Mouse (Mus musculus): ENCODE results near the gene Bpifb9a. TPM values are rescaled to one million over a fixed set of nuclear protein-coding genes. Genes with fewer than 3 reads are reported as not detected.

The Bpifb9a gene
- total RNA-seq, 1 experiment = not detected

Other genes starting within 250 kb of the Bpifb9a start
- gene Bpifa2, start 249.6 kb upstream of the Bpifb9a start, total RNA-seq (2012; rRNA removed) = not detected in 2 replicates
- gene Bpifa3, start 127.5 kb upstream of the Bpifb9a start, total RNA-seq (2012; rRNA removed) = not detected in 2 replicates
- gene Bpifa1, start 115.0 kb upstream of the Bpifb9a start, total RNA-seq (2012; rRNA removed) = not detected in 2 replicates
- not detected in 2 replicates for gene Bpifa5, start 95.2 kb upstream of the Bpifb9a start, total RNA-seq (2012; rRNA removed)
- gene Bpifb1, start 67.0 kb upstream of the Bpifb9a start, total RNA-seq (2012; rRNA removed) = 0.11 and 0.18 TPM in 2 replicates
- 0.36 TPM in 1 of 2 replicates, not detected in the other for gene Bpifb5, start 34.1 kb upstream of the Bpifb9a start, total RNA-seq (2012; rRNA removed)
- not detected in 2 replicates for gene Bpifb9b, start 49.4 kb downstream of the Bpifb9a start, total RNA-seq (2012; rRNA removed)
- 30.0 and 33.2 TPM in 2 replicates for gene Cdk5rap1, start 115.2 kb downstream of the Bpifb9a start, total RNA-seq (2012; rRNA removed)
- gene Snta1, start 150.2 kb downstream of the Bpifb9a start, total RNA-seq (2012; rRNA removed) = 11.3 and 18.6 TPM in 2 replicates
- gene Cbfa2t2, start 178.6 kb downstream of the Bpifb9a start, total RNA-seq (2012; rRNA removed) = 37.6 and 56.4 TPM in 2 replicates